Mouse (Mus musculus): ENCODE results near the gene Slc17a7.

The Slc17a7 gene

GRCm38 (mm10) chr7:45175929-45176328 is 12.2 kb downstream of the Slc17a7 start:
- no peak for DNase-seq (ENCODE audit: low read depth)

DNA sequence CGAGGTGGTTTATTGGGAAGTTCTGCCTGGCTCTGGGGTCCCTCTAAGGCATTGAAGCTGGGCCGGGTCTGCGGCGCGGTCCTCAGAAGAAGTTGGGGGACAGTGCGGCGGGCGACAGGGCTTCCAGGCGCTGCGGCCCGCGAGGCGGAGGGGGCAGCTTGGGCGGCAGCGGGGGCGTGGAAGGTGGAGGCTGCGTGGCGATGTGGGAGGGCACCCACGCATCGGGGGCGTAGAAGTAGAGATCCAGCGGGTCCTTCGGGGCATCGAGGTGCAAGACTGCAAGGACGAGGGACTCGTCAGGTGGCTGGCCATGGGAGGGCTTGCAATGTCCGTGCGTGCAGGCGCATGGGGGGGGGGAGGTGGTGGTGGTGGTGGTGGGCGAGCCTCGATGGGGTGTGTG is 12.6 kb downstream of the Slc17a7 start:
- no peak for DNase-seq (ENCODE audit: low read depth)

GRCm38 (mm10) chr7:45178550-45178949 is 14.8 kb downstream of the Slc17a7 start:
- DNase-seq (ENCODE audit: low read depth) = no peak

GRCm38 (mm10) chr7:45179469-45179868 is 15.7 kb downstream of the Slc17a7 start, which contains the start of gene Gfy:
TSS of gene Gfy (minus strand) at chr7:45179569.
- DNase-seq (ENCODE audit: low read depth) = no peak

GRCm38 (mm10) chr7:45180896-45181477 is 17.2 kb downstream of the Slc17a7 start, which contains the start of gene Pth2:
TSS of gene Pth2 (plus strand) at chr7:45180995.
- DNase-seq (ENCODE audit: low read depth) = no peak

DNA sequence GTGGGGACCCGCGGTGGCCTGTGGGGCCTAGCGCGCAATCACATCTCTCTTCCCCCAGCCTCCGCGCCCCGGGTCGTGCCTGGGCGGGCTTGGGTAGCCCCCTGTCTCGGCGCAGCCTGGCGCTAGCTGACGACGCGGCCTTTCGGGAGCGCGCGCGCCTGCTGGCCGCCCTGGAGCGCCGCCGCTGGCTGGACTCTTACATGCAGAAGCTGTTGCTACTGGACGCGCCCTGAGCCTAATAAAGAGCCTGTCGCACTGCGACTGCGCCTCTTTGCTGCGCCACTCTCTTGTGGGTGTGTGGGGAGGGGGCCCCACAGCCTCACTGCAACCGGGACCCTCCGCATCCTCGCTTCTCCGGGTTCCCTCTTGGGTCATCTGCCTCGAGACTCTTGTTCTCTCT is 17.8 kb downstream of the Slc17a7 start:
- DNase-seq (ENCODE audit: low read depth) = no peak

DNA sequence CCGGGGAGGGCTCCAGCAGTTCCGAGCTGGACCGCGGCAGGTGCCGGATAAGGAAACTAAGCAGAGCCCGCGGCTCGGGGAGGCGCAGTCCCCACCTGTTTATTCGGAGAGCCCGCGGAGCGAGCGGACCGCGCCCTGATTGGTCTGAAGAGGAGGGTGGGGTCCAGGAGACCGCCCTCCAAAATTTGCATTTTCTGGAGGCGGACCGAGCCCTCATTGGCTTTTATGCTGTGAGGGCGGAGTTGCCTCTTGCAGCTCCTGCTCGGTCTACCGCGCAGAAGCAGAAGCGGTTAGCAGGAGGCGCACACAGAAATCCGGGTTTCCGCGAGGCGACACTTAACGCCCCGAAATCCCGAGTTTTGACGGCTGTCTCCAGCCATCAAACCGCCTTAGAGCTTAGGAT is 18.5 kb downstream of the Slc17a7 start:
- peak; percentile 89 for DNase-seq (ENCODE audit: low read depth)

DNA sequence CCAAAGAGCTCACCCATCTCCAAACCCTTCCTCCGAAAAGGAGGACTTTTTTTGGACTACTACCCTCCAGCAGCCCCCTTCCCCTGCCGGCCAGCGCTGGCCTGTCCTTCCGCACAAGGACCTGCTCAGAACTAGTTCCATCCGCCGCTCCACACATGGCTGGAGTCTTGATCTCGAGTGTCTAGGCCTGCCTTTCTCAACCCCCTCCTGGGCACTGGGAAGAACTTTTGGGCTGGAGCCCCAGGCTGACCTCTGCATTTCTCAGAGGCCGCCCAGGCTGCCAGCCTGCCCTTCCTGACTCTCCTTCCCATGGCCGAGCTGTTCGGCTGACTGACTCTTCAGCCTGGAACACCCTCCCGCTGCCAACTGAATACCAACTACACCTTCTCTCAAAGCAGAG is 18.9 kb downstream of the Slc17a7 start:
- DNase-seq (ENCODE audit: low read depth) = no peak

- DNase-seq (ENCODE audit: low read depth) = no peak
These were observed 19.9 kb downstream of the Slc17a7 start for GRCm38 (mm10) chr7:45183672-45184071.

DNA sequence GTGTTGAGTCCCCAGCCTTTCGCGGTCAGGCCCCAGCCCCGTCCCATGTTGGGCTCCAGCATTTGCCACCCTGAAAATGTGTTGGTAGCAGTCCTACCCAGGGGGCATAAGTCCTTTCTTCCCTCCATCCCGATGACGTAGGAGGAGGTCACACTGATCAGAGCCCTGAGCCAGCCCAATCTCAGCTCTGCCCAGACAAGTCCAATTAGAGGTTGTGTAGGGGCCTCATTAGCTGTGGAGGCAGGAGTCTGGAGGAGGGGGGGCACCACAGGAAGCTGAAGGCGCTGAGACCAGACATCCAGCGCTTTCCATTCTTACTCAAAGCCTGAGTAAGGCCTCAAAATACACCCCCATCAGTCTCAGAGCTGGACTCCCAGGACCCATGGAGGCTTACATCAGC is 22.2 kb downstream of the Slc17a7 start:
- DNase-seq (ENCODE audit: low read depth) = no peak

DNA sequence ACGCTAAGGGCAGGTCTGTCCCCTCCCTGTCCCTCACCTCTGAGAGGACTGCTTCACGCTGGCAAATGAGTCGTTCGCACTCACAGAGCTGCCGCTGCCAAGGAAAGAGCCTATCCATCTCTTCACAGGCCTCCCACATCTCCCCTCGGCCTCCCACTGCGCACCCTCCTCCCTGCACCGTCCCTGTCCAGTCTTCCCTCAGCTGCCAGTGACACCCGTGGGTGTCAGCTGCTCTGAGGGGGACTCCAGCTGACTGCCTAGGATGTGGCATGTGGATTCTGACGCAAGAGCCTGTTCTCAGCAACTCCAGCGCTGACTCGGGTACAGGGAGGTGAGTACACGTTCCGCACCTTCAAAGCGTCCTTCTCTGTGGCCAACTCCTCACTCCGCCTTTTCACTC is 25.9 kb downstream of the Slc17a7 start:
- DNase-seq (ENCODE audit: low read depth) = no peak

- no peak for DNase-seq (ENCODE audit: low read depth)
These were observed 26.4 kb downstream of the Slc17a7 start for GRCm38 (mm10) chr7:45190186-45190585.

- DNase-seq (ENCODE audit: low read depth) = no peak
These were observed 27.4 kb downstream of the Slc17a7 start for GRCm38 (mm10) chr7:45191161-45191560.

- no peak for DNase-seq (ENCODE audit: low read depth)
These were observed 28.1 kb downstream of the Slc17a7 start for GRCm38 (mm10) chr7:45191803-45192363.

DNA sequence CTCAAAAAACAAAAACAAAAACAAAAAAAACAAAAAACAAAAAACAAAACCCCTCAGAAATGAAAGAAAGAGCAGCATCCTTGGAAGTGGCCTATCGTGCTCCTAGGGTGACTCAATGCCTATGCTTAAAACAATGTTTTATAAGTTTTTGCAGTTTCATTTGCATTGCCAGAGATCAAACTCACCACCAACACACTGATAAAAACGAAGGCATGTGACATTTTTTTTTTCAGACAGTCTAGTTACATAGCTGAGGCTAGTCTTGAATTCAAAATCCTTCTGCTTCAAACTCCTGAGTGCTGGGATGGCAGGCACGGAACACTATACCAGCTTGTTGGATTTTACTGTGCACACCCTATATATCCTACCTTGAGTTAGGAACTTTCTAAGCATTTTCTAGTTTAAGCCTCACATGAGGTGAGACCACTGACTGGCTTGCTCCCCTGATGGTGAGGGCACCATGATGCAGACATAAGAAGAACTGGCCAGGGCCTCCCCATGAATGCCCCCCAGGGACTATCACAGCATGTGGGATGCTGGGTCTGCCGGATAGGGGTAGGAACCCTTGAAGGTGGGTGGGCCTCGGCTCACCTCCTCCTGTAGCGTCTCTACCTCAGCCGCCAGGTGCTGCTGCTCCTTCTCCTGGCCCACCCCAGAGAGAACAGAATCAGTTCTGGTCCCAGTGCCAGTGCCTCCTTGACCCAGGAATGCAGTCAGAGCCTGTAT is 29.0 kb downstream of the Slc17a7 start:
- no peak for DNase-seq (ENCODE audit: low read depth)

- no peak for DNase-seq (ENCODE audit: low read depth)
These were observed 29.7 kb downstream of the Slc17a7 start for GRCm38 (mm10) chr7:45193406-45193805.

DNA sequence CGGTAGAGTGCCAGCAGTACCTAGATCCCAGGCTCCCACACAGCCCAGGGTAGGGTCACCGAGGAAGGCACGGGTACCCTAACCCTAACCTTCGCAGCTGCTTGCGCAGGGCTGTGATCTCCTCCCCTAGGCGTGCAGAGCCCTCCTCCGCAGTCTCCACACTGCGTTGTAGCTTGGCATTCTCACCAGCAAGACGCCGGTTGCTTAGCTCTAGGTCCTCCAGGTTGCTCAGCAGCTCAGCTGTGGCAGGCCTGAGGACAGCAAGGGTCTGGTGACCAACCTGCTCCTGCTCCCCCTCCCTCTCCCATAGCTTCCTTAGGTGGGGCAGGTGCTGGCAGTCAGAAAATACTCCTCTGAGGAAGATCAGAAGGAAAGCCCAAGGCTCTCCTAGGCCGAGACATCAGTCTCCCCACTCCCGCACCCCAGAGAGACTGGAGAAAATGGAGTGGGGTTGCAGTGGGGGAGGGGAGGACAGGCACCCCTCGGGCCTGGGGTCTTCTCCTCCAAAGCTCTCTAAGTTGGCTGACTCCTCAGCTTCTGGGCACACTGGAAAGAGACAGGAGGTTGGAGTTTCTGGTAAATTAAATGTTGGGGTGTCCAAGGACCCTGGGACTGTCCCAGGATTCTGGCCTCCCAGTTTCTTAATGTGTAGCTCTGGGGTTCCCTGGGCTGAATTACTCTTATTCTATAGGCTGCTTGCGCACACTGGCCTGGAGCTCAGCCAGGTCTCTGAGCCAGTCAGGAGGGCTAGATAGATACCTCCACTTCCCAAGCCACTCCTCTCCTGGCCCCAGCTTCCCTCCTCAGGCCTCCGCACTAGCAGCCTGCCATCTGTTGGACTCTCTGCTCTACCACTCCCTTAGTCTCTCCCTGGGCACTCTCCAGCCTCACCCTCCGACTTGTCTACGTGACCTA is 30.4 kb downstream of the Slc17a7 start:
- DNase-seq (ENCODE audit: low read depth) = no peak

- DNase-seq (ENCODE audit: low read depth) = no peak
These were observed 31.8 kb downstream of the Slc17a7 start for GRCm38 (mm10) chr7:45195341-45196175.

DNA sequence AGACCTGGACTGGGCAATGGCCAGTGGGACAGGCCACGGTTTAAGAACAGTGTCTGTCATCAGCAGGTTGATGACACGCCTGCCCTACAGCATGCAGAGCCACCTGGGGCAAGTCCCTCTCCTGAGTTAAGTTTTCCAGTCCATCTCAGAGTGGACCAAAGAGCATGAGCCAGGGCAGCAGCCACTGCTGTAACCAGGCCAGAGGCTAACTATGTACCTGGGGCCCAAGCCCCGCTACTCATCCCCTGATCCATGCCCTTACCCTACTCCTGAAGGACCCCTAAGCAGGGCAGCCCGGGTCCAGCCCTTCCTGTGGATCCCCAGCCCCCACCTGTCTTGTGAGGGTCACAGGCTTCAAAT is 32.4 kb downstream of the Slc17a7 start:
- DNase-seq (ENCODE audit: low read depth) = no peak

DNA sequence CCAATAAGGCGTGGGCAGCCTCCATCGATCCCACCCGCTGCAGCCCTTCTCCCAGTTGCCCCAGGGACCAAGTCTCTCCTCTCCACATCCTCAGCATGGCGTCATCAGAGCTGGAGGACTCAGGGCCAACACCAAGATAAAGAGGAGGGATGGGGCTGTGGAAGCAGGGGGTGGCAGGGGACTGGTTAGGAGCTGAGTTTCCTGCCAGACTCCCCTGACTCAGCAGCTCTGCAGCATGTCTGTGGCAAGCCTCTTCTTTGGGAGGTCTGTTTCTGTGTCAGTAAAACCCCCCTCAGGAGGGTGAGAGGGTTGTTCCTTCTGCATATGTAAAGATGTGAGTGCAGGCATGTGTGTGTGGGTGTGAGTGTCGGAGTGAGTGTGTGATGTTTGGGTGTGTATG is 33.2 kb downstream of the Slc17a7 start:
- DNase-seq (ENCODE audit: low read depth) = no peak

GRCm38 (mm10) chr7:45198435-45198834 is 34.7 kb downstream of the Slc17a7 start:
- DNase-seq (ENCODE audit: low read depth) = no peak

DNA sequence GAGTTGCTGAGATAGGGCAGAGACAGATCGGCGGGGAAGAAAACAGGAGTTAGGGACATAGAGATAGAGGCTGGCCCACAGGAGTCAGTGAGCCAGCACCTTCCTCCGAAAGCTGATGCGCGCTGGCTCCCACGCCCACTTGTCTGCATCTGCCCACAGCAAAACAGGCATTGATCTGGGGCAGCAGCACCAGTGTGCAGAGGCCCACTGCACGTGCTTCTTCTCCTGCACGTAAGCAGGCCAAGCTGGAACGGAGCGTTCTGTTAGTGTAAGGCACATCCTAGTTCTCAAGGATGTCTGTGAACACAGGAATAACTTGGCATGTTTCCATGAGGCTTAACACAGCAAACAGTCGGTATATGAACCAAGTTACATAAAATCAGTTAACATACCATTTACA is 35.2 kb downstream of the Slc17a7 start:
- no peak for DNase-seq (ENCODE audit: low read depth)

All from c-Kit-positive CD71-negative TER-119-negative erythroid progenitor cells, embryonic 14.5 days (primary cell).